Mouse (Mus musculus): ENCODE measurements around the gene Rpl10-ps3. TPM values are rescaled to one million over a fixed set of nuclear protein-coding genes. Genes with fewer than 3 reads are reported as not detected.
A peak's percentile ranks its signal among the peaks of the same experiment; 100 is the strongest.

The Rpl10-ps3 gene
- 100 to 1,000 TPM; 378 to 414 TPM for total RNA-seq (2021)
- long read RNA-seq, transcript Rpl10-ps3-201 (1 exons, 768 nt): major isoform, 41 of 41 reads
- long read RNA-seq, partial matches to known transcripts: 0 of 41 reads
- long read RNA-seq, other reads (novel, unspliced or antisense): 0 of 41 reads

DNA sequence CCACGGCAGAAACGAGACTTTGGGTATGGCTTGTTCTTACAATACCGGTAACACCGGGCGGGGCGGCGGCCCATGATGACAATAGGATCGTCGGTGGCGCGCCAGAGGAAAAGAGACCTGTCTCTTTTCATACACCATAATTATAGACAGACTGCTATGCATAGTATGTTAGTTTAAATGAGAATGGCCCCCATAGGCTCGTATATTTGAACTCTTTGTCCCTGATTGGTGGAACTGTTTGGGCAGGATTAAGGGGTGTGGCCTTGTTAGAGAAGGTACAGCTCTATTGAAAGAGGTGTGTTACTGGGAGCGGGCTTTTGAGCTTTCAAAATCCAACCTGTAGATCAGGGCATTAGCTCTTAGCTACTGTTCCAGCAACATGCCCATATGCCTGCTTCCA is at the start of gene Rpl10-ps3:
Gene Rpl10-ps3, minus strand, starts transcription at position 101 of the 400 bp plus-strand sequence.
- DNase-seq (ENCODE audit: low spot score in 2 of 2): no peak

DNA sequence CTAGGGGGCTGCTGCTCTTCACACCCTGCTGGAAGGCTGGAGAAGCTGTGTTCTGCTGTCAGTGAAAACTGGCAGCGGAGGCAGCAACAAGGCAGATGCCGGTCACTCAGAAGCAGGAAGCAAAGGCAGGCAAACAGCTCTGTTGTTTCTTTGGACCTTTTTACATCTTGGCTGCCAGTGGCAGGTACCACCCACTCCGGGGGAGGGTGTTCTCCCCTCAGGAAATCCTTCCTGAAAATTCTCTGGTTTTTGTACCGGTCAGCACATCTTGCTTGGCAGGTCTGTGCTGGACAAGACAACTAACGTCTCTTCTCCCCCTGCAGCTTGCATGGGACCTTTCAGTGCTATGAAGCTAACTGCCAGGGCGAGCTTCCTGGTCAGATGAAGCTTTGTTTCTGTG is 30.8 kb upstream of the Rpl10-ps3 start:
- DNase-seq (ENCODE audit: low spot score in 2 of 2): no peak

- DNase-seq (ENCODE audit: low spot score in 2 of 2): peak; percentile 63 to 81
These were observed 29.9 kb upstream of the Rpl10-ps3 start for GRCm38 (mm10) chr9:50374666-50375065.

DNA sequence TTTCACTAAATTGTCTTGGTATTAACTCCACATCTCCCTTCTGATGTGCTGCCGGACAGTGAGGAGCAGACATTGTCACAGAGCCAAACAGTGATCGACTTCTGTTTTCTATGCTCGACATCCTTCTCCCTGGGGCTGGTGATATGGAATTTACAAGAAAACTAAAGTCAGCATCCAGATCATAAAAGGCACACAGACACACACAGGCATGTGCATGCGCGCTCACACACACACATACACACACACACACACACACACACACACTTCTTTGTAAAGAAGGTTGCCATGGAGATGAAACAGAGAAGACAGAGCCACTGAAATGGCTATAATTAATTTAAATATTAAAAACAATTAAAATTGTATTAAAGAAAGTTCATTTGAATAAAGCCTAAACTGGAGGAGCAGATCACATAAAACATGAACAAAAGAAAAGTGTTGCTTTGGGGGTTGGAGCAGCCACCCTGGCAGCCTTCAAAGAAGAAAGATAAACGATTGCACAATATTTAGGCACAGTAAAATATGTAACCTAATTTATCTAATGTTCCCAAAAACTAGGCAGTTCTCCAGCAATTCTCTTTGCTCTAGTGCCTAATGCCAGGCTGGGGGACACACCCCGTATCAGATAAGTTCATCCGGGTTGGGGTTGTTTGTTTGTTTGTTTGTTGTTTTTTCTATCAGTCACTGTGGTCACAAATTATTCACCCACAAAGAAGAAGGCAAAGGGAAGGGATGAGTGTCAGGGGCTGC is 24.0 kb upstream of the Rpl10-ps3 start:
- DNase-seq (ENCODE audit: low spot score in 2 of 2): peak in 1 of 2 experiments; percentile 33

DNA sequence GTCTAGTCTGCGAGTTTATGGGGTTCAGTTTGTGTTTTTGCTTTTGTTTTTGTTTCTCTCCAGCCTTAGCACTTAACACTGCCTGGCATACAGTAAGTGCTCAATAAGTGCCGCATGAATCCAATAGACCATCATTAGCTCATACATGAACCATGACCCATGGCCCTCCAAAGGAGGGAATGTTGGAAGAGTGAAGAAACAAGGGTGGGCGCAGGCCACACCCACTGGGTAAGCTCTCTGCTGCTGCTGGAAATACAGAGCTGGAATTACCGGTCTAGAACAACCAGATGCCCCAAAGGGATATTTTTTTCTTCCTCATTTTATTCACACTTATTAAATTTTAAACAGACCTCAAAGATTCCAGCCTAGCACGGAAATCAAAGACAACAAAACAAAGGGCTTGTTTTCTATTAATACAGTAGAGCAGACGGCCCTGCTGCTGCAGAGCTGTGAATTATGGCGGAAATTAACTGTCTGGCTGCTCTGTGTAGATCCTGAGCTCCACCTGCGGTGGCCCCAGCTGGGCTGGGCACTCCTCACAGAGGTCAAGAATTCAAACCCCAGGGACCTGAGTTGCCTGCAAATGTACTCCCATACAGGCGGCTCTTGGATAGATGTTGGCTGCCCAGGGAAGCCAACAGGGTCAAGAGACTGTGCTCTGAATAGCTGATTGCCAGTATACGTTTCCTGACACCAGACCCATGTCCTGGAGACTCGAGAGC is 20.5 kb upstream of the Rpl10-ps3 start:
- DNase-seq (ENCODE audit: low spot score in 2 of 2): no peak

DNA sequence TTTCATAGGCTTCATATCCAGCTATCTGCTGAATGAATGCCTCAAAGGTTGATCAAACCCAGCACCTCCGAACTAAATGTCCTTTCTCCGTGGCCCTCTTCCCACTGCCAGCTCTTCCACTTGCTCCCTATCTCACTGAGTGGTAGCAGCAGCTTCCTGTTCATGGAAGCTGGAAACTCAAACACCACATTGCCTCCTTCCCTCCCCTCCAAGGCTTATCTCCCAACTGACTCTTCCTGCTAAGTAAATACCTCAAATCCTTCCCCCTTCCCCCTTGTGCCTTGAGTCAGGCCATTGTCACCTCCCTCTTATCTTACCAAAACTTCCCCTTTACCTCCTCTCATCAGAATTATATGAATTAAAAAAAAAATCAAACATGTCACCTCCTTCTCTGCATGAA is 19.2 kb upstream of the Rpl10-ps3 start:
- no peak for DNase-seq (ENCODE audit: low spot score in 2 of 2)

DNA sequence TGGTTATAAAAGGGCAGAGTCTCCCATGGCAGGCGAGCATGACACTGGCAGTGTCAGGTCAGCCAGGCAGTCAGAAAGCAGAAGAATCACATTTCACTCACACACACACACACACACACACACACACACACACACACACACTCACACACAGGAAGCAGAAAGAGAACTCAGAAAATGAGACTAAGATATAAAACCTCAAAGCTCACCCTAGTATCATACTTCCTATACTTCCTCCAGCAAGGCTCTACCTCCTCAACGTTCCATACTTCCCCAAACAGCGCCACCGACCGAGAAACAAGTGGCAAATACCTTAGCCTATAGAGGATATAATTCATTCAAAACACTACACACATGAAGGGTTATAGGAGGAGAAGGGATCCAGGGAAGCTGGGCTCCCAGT is 18.5 kb upstream of the Rpl10-ps3 start:
- no peak for DNase-seq (ENCODE audit: low spot score in 2 of 2)

DNA sequence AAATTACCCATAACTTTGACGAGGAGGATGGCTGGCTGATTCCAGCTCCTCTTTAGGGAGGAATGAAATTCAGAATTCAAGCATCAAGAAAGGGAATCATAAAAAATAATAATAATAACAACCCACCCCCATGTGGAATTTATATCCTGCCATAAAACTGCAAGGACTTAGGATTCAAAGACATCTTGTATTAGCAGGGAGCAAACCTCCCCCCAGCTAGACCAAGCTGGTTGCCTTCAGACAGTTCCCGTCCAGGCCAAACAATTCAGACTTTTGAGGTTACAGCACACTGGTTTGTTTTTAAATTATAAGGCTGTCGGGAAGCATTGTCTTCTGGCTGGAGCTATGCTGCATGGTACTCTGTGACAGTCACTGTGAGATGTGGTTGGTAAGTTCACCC is 17.8 kb upstream of the Rpl10-ps3 start:
- DNase-seq (ENCODE audit: low spot score in 2 of 2): no peak

DNA sequence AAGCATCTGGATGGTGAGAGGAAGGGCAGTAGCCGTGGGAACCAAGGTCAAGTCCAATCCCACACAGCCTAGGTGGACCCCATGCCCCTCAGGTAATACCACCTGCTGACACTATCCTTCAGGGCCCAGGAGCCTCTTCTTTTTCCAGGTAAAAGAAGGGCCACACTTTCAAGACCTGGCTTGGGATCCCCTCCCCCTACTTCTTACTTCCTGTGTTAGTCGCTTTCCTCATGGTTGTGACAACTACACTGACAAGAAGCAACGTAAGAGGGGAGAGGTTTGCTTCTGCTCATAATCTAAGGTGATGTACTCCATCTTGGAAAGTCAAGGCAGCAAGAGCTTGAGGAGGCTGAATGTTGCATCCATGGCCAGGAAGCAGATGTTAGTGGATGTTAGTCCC is 15.6 kb upstream of the Rpl10-ps3 start:
- no peak for DNase-seq (ENCODE audit: low spot score in 2 of 2)

GRCm38 (mm10) chr9:50357331-50357730 is 12.6 kb upstream of the Rpl10-ps3 start:
- no peak for DNase-seq (ENCODE audit: low spot score in 2 of 2)

DNA sequence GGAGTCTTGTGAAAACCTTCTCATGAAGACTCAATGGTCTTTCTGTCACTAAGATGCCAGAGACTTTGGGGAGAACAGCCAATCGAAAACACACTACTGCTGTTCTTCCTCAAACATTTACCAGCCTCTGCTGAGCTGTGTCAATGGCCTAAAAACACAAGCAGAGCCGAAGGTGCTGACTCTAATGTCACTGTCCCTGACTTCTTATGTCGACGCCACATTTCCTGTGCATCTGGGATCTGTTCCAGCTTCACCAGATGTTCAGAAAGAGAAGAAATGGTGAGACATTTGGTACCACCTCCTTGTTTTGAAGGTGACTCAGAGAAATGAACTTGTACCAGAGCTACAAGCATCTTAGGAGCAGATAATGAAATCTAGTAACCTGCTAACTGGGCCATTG is 7.0 kb upstream of the Rpl10-ps3 start:
- DNase-seq (ENCODE audit: low spot score in 2 of 2): no peak

DNA sequence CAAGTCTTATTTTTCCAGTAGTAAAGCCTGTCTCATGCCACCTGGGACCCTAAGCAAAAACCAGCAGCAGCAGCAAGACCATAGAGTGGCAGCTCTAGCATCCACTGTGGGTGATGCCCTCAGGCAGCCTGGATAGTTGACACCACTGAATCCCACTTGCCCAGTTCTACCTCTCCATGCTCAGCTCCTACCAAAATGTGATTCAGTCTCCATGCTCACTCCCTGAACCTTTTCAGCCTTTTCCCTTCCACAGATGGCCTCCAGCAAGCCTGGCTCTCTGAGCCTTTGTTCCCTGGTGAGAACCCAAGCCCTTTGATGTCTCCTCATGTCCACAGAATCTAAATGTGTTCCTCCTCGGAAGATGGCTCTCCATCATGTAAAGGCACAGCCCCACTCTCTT is 5.8 kb upstream of the Rpl10-ps3 start:
- no peak for DNase-seq (ENCODE audit: low spot score in 2 of 2)

DNA sequence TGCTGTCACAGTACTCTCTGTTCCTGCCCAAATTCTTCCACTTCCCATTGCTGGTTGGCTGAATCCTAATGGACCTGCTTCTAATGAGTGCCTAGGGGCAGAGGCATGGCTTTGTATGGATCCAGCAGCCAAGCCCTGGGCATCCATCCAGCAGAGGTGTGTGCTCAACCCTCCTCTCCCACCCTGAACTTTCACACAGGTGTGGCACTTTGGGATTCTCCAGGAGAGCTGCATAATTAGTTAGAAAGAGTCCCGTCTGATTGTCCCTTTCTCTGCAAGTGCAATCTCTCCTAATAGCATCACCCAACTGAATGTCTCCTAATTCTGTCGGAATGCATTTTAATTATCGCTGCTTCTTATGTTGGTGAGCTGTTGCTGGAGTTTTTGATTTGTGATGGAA is 4.4 kb upstream of the Rpl10-ps3 start:
- no peak for DNase-seq (ENCODE audit: low spot score in 2 of 2)

DNA sequence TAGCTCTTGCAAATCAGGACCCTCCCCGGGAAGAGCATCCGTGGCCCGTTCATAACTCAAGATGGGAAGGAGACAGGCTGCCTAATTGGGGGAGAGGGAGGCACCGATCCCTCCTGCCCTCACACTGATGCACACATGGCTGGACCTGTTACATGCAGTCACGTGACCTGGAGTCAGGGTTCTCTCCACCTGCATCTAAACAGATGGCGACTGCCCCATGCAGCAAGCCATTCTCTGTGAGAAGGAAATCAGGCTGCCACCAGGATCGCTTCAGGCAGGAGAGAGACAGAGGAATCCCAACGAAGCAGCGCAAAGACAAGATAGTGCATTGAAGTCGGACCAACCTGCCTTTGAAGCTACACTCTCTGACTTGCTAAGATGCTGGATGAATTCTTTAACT is 3.5 kb upstream of the Rpl10-ps3 start:
- no peak for DNase-seq (ENCODE audit: low spot score in 2 of 2)

GRCm38 (mm10) chr9:50335539-50336325 is 9.0 kb downstream of the Rpl10-ps3 start:
- DNase-seq (ENCODE audit: low spot score in 2 of 2): no peak

DNA sequence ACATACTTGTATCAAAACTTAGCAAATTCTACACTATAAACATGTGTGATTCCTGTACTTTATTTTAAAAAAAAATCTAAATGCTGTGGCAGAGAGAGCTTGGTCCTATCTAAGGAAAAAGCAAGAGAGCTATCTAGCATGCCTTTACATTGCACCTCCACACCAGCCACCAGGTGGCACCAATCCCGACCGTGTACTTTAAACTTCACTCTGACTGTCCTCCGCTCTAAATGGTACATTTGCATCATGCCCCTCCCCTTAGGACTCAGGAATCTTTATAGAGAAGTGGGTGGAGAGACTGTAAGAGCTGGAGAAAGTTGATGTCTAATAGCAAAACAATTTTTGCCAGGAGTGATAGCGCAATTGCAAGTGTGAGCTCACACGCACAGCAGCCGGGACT is 11.4 kb downstream of the Rpl10-ps3 start:
- DNase-seq (ENCODE audit: low spot score in 2 of 2): peak in 1 of 2 experiments; percentile 53

- no peak for DNase-seq (ENCODE audit: low spot score in 2 of 2)
These were observed 20.2 kb downstream of the Rpl10-ps3 start for GRCm38 (mm10) chr9:50324355-50325225.

GRCm38 (mm10) chr9:50320729-50321128 is 24.0 kb downstream of the Rpl10-ps3 start:
- no peak for DNase-seq (ENCODE audit: low spot score in 2 of 2)

DNA sequence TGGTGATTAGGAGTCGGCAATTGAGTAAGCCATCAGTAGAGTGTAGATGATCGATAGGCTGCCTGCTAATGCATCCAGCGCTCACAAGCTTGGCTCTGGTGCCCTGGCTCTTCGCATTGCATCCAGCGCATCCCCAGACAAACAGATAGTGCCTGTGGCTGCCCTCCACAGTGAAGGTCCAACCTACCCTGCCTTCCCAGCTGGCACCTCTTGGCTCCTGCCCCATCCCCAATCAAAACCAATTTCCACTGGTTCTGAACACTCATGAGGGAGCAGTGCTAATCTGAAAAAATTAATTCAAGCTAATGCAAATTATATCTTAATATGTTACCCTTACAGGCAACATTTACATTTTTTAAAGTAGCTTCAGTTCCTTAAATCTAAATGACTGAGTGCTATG is 25.3 kb downstream of the Rpl10-ps3 start:
- no peak for DNase-seq (ENCODE audit: low spot score in 2 of 2)

DNA sequence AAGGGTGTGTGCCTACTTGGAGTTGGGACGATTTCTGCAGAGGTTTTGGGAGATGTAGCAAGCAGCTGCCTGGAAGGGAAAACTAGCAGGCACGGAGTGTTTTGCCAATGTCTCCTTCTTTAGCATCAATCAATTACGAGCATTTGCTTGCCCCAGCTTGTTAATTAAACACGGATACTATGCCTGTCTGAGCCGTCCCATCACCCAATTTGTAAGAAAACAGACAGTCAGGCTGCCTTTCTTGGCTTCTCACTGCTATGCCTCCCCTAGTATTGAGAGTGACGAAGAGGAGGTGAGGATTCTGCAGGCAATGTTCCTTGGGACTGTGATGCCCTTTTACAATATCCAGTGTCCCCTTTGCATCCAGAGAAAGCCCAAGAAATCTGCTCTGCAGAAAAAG is 27.5 kb downstream of the Rpl10-ps3 start:
- no peak for DNase-seq (ENCODE audit: low spot score in 2 of 2)

DNA sequence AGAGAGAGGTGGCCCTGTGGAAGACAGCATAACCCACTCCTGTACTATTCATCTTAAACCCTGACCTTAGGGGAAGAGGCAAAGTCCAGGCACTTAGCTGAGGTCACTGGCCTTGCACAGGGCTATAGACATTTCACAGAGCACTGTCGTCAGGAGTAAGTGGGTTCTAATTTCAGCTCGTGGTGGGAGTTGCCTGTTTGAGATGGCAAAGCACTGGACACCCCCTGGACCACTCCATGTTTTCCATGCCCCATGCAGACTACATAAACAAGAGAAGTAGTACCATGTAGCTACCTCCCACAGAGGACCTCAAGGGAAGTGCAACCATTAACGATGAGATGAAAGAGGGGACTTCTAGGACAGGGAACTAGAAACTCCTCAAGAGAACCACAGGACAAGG is 29.1 kb downstream of the Rpl10-ps3 start:
- DNase-seq (ENCODE audit: low spot score in 2 of 2): no peak
